Mouse (Mus musculus) limb, embryonic 12.5 days (tissue): ENCODE data around the gene Bcat1. TPM values are rescaled to one million over a fixed set of nuclear protein-coding genes. Genes with fewer than 3 reads are reported as not detected.
A peak's percentile ranks its signal among the peaks of the same experiment; 100 is the strongest.

ENCODE experiments used
- ATAC-seq: fragments of 200-750 bp; cut with Nextera tagmentation; 2 replicates; pipeline ENCODE4 v1.8.0; 2017; ENCODE audit warnings: low read depth, moderate TSS enrichment; ENCODE audit not compliant: insufficient number of reproducible peaks, insufficient read depth, low FRiP score, low TSS enrichment
- H3K27ac ChIP-seq: fragments of 300-500 bp; sonication (generic); 2 replicates; pipeline ENCODE4 v1.5.1; 2016; ENCODE audit warnings: mild to moderate bottlenecking, moderate library complexity
- H3K27me3 ChIP-seq: fragments of 300-500 bp; sonication (generic); 2 replicates; pipeline ENCODE4 v1.6.1; 2016; ENCODE audit warnings: mild to moderate bottlenecking, moderate library complexity
- H3K36me3 ChIP-seq: fragments of 300-500 bp; sonication (generic); 2 replicates; pipeline ENCODE4 v1.6.1; 2016; ENCODE audit warnings: mild to moderate bottlenecking, moderate library complexity
- H3K4me1 ChIP-seq: fragments of 300-500 bp; sonication (generic); replicated peaks from 2 replicates; pipeline ENCODE4 v1.6.1; 2016
- H3K4me2 ChIP-seq: fragments of 300-500 bp; sonication (generic); 2 replicates; pipeline ENCODE4 v1.6.1; 2016; ENCODE audit warnings: mild to moderate bottlenecking, moderate library complexity
- H3K4me3 ChIP-seq: fragments of 300-500 bp; sonication (generic); replicated peaks from 2 replicates; pipeline ENCODE4 v1.5.1; 2016; ENCODE audit warnings: mild to moderate bottlenecking
- H3K9ac ChIP-seq: fragments of 300-500 bp; sonication (generic); replicated peaks from 2 replicates; pipeline ENCODE4 v1.6.1; 2016; ENCODE audit warnings: mild to moderate bottlenecking, moderate library complexity
- H3K9me3 ChIP-seq: fragments of 300-500 bp; sonication (generic); 2 replicates; pipeline ENCODE4 v1.6.1; 2016; ENCODE audit warnings: mild to moderate bottlenecking, moderate library complexity
- WGBS: fragments of 180-500 bp; shearing (Covaris S2); methylation state at CpG from one replicate; pipeline ENCODE4 v1.1.7; 2016; 5-methylcytosine and 5-hydroxymethylcytosine counted together
- polyA plus RNA-seq: library from polyadenylated mRNA; unstranded; fragments of >200 nt; fragmentation: Nextera tagmentation; extraction: Ambion mirVana; gene quantifications from 2 replicates; pipeline ENCODE4 v1.2.1, GENCODE M21; 2016

Gene Bcat1
- polyA plus RNA-seq, 1 experiment from 2014 or later: 41.7 TPM

DNA sequence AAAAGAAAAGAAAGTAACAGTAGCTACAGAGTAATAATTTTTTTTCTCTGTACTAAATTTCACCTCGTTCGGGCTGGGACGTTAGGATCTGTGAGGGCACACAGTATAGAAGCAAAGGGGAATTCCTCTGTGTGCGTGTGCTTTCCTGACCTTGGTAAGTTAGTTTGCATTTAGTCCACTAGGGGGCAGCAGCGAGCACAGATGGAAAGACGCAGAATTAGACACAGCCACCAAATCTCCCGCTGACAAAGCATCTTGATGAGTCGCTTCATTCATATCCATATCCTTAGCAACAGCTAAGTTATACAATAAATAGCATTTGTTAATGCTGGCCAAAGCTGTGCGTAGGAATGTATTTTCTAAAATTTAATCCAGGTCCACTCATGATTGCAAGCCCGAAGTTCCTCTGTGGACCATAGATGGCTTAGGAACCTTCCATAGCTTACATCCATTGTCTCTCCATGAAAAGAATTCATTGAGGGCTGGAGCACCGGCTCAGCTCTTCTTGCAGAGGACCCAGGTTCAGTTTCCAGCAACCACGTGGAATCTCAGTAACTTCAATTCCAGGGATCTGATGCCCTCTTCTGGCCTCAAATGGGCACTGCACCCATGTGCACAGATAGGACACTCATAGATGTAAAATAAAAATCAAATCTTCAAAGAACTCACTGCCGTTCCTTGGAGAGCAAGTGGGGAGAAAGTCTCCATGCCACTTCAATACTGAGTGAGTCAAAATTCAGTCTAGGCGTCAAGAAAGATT, 52.8 kb downstream of the Bcat1 start:
- Histone ChIP-seq H3K9me3 (peaks cover 7% of the 10 kb centered on the region; the same call in 1 of the 2 replicates), H3K9ac (no peak overlapping the region), H3K4me1 (peaks cover 7% of the 10 kb centered on the region; the same call in 1 of the 2 replicates), H3K4me3 (no peak overlapping the region), H3K27me3 (0 out of 2 replicates have a peak, but pooled peaks cover 2% of the 10 kb centered on the region), H3K36me3 (peaks cover 19% of the 10 kb centered on the region; the same call in 1 of the 2 replicates), H3K27ac (no peak overlapping the region), H3K4me2 (no peak overlapping the region)
- WGBS: 85% methylated on average over 14 of the region's 14 CpGs
- no peak for ATAC-seq

DNA sequence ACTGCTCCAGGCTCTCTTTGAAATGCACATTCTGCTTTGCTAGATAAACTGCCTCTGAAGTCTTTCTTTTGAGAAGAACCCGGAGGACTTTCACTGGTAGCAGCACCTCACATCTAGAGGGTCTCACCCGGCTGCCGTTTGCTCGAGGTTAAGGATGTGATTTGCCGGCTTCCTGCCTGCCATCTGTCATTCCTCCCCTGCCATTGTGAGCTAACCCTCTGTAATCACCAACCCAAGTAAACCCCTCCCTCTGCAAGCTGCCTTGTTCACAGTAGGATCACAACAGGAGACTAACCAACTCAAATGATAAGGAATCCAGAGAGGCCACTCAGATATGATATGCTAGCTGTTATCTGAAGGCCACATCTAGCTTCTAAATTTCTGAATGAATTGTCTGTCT, 53.6 kb downstream of the Bcat1 start:
- peaks cover 7% of the 10 kb centered on the region; the same call in 1 of the 2 replicates for H3K9me3 ChIP-seq
- ATAC-seq: no peak
- H3K27me3 ChIP-seq: 0 out of 2 replicates have a peak, but pooled peaks cover 2% of the 10 kb centered on the region
- H3K27ac ChIP-seq: no peak overlapping the region
- peaks cover 7% of the 10 kb centered on the region; the same call in 1 of the 2 replicates for H3K4me1 ChIP-seq
- no peak overlapping the region for H3K4me3 ChIP-seq
- peaks cover 25% of the 10 kb centered on the region; the same call in 1 of the 2 replicates for H3K36me3 ChIP-seq
- WGBS: 59% methylated on average over 5 of the region's 5 CpGs
- H3K4me2 ChIP-seq: no peak overlapping the region
- no peak overlapping the region for H3K9ac ChIP-seq

DNA sequence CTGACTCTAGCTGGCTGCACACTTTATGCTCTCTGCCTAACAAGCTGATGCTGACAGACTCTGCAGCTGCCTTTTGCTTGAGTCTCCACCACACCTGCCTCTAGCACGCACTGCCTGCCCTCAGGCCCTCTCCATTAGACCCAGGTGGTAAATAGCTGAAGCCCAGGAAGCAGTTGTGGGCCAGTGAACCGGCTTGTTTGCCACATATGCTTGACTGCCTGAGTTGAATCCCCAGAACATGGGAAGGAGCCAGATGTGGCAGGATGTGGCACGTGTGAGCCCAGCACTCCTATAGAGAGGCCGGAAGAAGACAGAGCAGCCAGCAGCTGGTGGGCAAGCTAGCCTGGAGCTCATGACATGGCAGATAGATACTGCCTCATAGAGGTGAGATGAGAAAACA, 55.4 kb downstream of the Bcat1 start:
- no peak overlapping the region for H3K9ac ChIP-seq
- peaks cover 7% of the 10 kb centered on the region; the same call in 1 of the 2 replicates for H3K4me1 ChIP-seq
- H3K4me3 ChIP-seq: no peak overlapping the region
- H3K9me3 ChIP-seq: peaks cover 7% of the 10 kb centered on the region; the same call in 1 of the 2 replicates
- ATAC-seq: 0 out of 2 replicates have a peak, but pooled peaks have one; percentile 42
- 0 out of 2 replicates have a peak, but pooled peaks cover 2% of the 10 kb centered on the region for H3K27me3 ChIP-seq
- peaks cover 35% of the 10 kb centered on the region; the same call in 1 of the 2 replicates for H3K36me3 ChIP-seq
- WGBS: 62% methylated on average over 4 of the region's 4 CpGs
- H3K27ac ChIP-seq: no peak overlapping the region
- H3K4me2 ChIP-seq: no peak overlapping the region

DNA sequence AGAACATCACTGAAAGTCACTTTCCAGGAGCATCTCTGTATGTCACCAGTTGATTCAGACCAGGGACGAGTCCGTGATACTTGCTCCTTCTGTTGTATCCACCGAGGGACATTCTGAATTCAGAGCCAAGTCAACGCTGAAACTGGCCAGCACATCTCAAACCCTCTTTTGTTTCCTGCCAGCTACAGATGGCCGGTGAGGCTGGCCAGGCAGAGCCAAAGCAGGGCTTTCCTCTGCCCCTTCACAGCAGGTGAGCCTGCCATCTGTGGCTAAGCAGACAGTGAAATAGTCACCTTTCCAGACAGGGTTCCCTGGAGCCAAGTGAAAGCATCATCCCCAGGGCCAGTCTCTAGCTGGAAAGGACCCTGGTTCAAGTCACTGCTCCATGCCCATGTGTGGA, 57.7 kb downstream of the Bcat1 start:
- Histone ChIP-seq H3K9me3 (peaks cover 10% of the 10 kb centered on the region; the same call in 1 of the 2 replicates), H3K27ac (no peak overlapping the region), H3K27me3 (0 out of 2 replicates have a peak, but pooled peaks cover 2% of the 10 kb centered on the region), H3K4me2 (no peak overlapping the region), H3K4me1 (peaks cover 7% of the 10 kb centered on the region; the same call in 1 of the 2 replicates), H3K4me3 (no peak overlapping the region), H3K9ac (no peak overlapping the region), H3K36me3 (peaks cover 41% of the 10 kb centered on the region)
- 93% methylated on average over 5 of the region's 5 CpGs for WGBS
- no peak for ATAC-seq

DNA sequence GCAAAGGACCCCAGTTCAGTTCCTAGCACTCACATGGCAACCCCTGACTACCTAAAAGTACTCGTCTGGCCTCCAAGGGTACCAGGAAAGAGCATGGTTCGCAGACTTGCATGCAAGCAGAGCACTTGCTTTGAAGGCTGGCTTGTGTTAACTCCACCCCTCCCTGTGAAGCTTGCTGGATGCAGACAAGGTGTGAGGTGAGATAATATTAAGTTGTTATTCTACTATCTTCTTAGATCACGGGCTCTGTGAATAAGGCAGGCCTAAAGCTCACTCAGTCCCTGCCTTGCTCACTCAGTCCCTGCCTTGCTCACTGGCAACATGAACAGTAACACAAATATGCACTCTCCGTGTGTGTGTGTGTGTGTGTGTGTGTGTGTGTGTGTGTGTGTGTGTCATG, 58.5 kb downstream of the Bcat1 start:
- ATAC-seq: no peak
- Histone ChIP-seq H3K27me3 (0 out of 2 replicates have a peak, but pooled peaks cover 2% of the 10 kb centered on the region), H3K9ac (no peak overlapping the region), H3K9me3 (peaks cover 6% of the 10 kb centered on the region; the same call in 1 of the 2 replicates), H3K4me2 (no peak overlapping the region), H3K4me3 (no peak overlapping the region), H3K36me3 (peaks cover 36% of the 10 kb centered on the region), H3K4me1 (peaks cover 7% of the 10 kb centered on the region; the same call in 1 of the 2 replicates), H3K27ac (no peak overlapping the region)
- WGBS: 94% methylated on average over 4 of the region's 4 CpGs

DNA sequence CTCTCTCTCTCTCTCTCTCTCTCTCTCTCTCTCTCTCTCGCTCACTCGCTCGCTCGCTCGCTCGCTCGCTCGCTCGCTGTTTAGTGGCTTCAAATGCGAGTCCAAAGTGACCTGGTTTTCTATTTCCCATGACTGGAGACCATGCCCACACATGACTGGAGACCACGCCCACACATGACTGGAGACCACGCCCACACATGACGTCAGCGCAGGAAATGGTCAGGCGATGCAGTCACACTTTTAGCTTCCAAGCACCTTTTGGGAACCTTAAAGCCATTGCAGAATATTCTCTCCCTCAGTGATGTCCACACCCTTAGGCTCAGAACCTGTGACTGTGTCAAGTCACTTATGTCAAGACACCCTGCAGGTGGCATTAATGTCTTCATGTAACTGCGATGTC, 59.3 kb downstream of the Bcat1 start:
- Histone ChIP-seq H3K9ac (no peak overlapping the region), H3K4me1 (peaks cover 4% of the 10 kb centered on the region; the same call in 1 of the 2 replicates), H3K4me2 (no peak overlapping the region), H3K4me3 (no peak overlapping the region), H3K27ac (no peak overlapping the region), H3K27me3 (0 out of 2 replicates have a peak, but pooled peaks cover 2% of the 10 kb centered on the region), H3K36me3 (peaks cover 36% of the 10 kb centered on the region), H3K9me3 (peaks cover 6% of the 10 kb centered on the region; the same call in 1 of the 2 replicates)
- ATAC-seq: no peak
- WGBS: 93% methylated on average over 16 of the region's 16 CpGs

DNA sequence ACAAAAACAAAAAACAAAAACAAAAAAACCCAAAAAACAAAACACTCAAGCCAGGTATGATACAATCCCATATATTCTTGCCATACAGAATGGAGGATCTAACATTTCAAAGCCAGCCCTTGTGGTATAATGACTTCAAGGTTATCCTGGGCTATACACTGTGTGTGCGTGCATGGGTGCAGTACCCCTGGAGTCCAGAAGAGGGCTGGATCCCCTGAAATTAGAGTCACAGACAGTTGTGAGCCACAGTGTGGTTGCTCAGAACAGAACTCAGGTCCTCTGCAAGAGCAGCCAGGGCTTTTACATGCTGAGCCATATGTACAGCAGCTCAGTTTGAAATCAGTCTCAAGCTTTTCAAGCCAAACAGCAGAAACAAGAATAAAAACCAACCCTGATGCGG, 61.0 kb downstream of the Bcat1 start:
- Histone ChIP-seq H3K27me3 (no peaks in the 10 kb centered on the region), H3K36me3 (peaks cover 35% of the 10 kb centered on the region)
- WGBS: 100% methylated on average over 2 of the region's 2 CpGs

DNA sequence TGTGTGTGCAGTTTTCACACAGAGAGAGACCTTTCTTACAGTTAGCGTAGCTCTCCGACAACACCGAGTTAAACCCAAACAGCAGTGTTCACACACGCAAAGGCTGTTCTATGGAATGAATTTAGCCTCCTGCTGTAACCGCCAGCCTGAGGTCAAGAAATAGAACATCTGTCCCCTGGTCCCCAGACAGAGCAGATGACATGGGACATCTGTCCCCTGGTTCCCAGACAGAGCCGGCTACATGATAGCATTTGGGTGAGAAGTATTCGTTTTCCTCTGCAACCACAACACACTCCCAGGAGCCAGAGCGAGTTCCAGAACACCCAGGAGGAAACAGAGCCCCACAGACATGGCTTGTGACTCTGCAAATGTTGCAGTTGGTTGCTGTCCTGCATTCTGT, 63.3 kb downstream of the Bcat1 start:
- Histone ChIP-seq H3K4me1 (no peaks in the 10 kb centered on the region), H3K27ac (no peak overlapping the region), H3K9me3 (peaks cover 6% of the 10 kb centered on the region; the same call in 1 of the 2 replicates), H3K27me3 (no peaks in the 10 kb centered on the region), H3K9ac (no peak overlapping the region), H3K4me2 (no peak overlapping the region), H3K4me3 (no peak overlapping the region), H3K36me3 (peaks cover 18% of the 10 kb centered on the region)
- 91% methylated on average over 8 of the region's 8 CpGs for WGBS
- ATAC-seq: no peak

More for the DNA sequence above, 61.0 kb downstream of the Bcat1 start:
- no peak overlapping the region for H3K4me2 ChIP-seq
- H3K9ac ChIP-seq: no peak overlapping the region
- ATAC-seq: no peak
- no peak overlapping the region for H3K27ac ChIP-seq
- H3K4me3 ChIP-seq: no peak overlapping the region
- H3K9me3 ChIP-seq: peaks cover 6% of the 10 kb centered on the region; the same call in 1 of the 2 replicates
- H3K4me1 ChIP-seq: no peaks in the 10 kb centered on the region

DNA sequence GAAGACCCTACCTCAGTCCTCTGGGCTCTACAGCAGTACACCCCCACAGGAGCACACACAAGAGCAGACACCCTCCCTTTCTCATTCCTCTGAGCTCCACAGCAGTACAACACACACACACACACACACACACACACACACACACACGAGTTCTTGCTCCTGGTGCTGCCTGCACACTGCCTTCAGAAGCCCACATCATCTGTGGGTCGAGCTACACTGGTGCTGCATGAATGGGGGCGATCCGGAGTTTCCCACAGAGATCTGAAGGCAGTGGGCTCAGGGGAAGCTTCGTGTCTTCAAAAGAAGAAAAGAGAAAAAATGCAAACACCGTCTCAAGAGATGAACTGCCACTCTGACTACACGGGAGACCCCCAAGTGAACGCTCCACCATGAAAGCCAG, 64.8 kb downstream of the Bcat1 start:
- no peaks in the 10 kb centered on the region for H3K27me3 ChIP-seq
- WGBS: 88% methylated on average over 8 of the region's 8 CpGs
- no peak for ATAC-seq
- H3K27ac ChIP-seq: no peak overlapping the region
- H3K4me3 ChIP-seq: no peak overlapping the region
- H3K4me1 ChIP-seq: no peaks in the 10 kb centered on the region
- no peak overlapping the region for H3K9ac ChIP-seq
- no peak overlapping the region for H3K4me2 ChIP-seq
- peaks cover 6% of the 10 kb centered on the region; the same call in 1 of the 2 replicates for H3K9me3 ChIP-seq
- H3K36me3 ChIP-seq: peaks cover 17% of the 10 kb centered on the region

DNA sequence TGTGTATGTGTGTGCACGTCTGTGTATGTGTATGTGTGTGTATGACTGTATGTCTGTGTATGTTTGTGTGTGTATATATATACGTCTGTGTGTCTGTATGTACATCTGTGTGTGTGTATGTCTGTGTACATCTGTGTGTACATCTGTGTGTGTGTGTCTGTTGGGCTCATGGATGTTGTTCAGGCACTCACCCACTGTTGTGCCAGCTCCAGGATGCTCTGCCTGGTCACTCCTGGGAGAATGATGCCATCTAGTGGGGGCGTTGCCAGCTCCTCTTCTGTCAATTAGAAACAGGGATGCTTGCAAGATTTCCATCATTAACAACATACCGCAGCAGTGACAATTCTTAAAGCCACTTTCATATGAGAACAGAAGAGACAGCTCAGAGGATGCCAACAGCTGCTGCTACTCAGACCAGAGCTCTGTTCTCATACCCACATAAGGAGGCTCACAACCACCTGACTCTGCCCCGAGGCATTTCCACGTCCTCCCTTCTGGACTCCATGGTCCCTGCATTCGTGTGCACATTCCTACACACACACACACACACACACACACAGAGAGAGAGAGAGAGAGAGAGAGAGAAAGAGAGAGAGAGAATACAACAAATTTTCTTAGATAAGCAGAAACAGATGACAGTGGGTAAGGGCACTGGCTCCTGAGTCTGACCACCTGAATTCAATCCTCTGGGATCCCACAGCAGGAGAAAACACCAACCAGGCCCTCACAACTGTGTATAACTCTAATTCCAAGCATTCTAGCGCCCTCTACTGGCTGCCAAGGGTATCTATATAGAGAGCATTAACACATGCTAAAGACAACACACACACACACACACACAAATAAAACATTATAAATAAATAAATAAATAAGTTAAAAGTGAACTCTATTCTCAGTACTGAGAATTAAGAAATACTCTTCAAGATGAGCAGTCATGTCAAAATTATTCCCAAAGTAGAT, 65.8 kb downstream of the Bcat1 start:
- Histone ChIP-seq H3K4me3 (no peak overlapping the region), H3K27me3 (no peaks in the 10 kb centered on the region), H3K9me3 (peaks cover 3% of the 10 kb centered on the region; the same call in 1 of the 2 replicates), H3K9ac (no peak overlapping the region), H3K36me3 (peaks cover 11% of the 10 kb centered on the region), H3K4me2 (no peak overlapping the region), H3K27ac (no peak overlapping the region), H3K4me1 (no peaks in the 10 kb centered on the region)
- ATAC-seq: no peak
- 73% methylated on average over 8 of the region's 8 CpGs for WGBS
